Mouse (Mus musculus): Measurements from ENCODE around the gene Tlx2. TPM values are rescaled to one million over a fixed set of nuclear protein-coding genes. Genes with fewer than 3 reads are reported as not detected.

Tlx2 gene
- total RNA-seq, 2 experiments from 2014 or later: not detected

- DNase-seq: no peak
Measured at GRCm38 (mm10) chr6:83054871-83055431, 15.1 kb downstream of the Tlx2 start, which contains the start of gene Htra2. TSS of gene Htra2 (minus strand) at chr6:83055273.

- peak; percentile 97 for DNase-seq
Measured at GRCm38 (mm10) chr6:83054074-83054851, 15.8 kb downstream of the Tlx2 start, which contains the start of gene Aup1. TSS of gene Aup1 (plus strand) at chr6:83054521.

- DNase-seq: no peak
Measured at GRCm38 (mm10) chr6:83053136-83053960, 16.7 kb downstream of the Tlx2 start.

- no peak for DNase-seq
Measured at GRCm38 (mm10) chr6:83049367-83049766, 20.7 kb downstream of the Tlx2 start.

- DNase-seq: no peak
Measured at GRCm38 (mm10) chr6:83044742-83045141, 25.4 kb downstream of the Tlx2 start.

GRCm38 (mm10) chr6:83043993-83044392 lies 26.1 kb downstream of the Tlx2 start:
- no peak for DNase-seq

- DNase-seq: no peak
Measured at GRCm38 (mm10) chr6:83043561-83043960, 26.5 kb downstream of the Tlx2 start.

- no peak for DNase-seq
Measured at GRCm38 (mm10) chr6:83040601-83041000, 29.5 kb downstream of the Tlx2 start.

GRCm38 (mm10) chr6:83038496-83039012 lies 31.5 kb downstream of the Tlx2 start:
- peak; percentile 87 for DNase-seq

- DNase-seq: no peak
Measured at GRCm38 (mm10) chr6:83037188-83037587, 32.9 kb downstream of the Tlx2 start.

- DNase-seq: no peak
Measured at GRCm38 (mm10) chr6:83034463-83035055, 35.5 kb downstream of the Tlx2 start.

GRCm38 (mm10) chr6:83033249-83034185 lies 36.6 kb downstream of the Tlx2 start, which contains the start of the genes Dok1 and Loxl3:
TSS of gene Dok1 (minus strand) at chr6:83033471.
TSS of gene Loxl3 (plus strand) at chr6:83034173.
- DNase-seq: peak; percentile 82

- DNase-seq: no peak
Measured at GRCm38 (mm10) chr6:83032769-83033191, 37.3 kb downstream of the Tlx2 start.

- DNase-seq: no peak
Measured at GRCm38 (mm10) chr6:83031921-83032590, 38.0 kb downstream of the Tlx2 start.

- no peak for DNase-seq
Measured at GRCm38 (mm10) chr6:83031111-83031510, 39.0 kb downstream of the Tlx2 start.

GRCm38 (mm10) chr6:83029777-83030176 lies 40.3 kb downstream of the Tlx2 start:
- no peak for DNase-seq

GRCm38 (mm10) chr6:83027706-83028105 lies 42.4 kb downstream of the Tlx2 start:
- DNase-seq: peak; percentile 70

GRCm38 (mm10) chr6:83027293-83027692 lies 42.8 kb downstream of the Tlx2 start:
- DNase-seq: no peak

GRCm38 (mm10) chr6:83025221-83025620 lies 44.9 kb downstream of the Tlx2 start:
- no peak for DNase-seq

GRCm38 (mm10) chr6:83024421-83024820 lies 45.7 kb downstream of the Tlx2 start:
- no peak for DNase-seq
